Comparison of ENCODE assay signal across 23 mouse cellular contexts in the genomic region with DNA sequence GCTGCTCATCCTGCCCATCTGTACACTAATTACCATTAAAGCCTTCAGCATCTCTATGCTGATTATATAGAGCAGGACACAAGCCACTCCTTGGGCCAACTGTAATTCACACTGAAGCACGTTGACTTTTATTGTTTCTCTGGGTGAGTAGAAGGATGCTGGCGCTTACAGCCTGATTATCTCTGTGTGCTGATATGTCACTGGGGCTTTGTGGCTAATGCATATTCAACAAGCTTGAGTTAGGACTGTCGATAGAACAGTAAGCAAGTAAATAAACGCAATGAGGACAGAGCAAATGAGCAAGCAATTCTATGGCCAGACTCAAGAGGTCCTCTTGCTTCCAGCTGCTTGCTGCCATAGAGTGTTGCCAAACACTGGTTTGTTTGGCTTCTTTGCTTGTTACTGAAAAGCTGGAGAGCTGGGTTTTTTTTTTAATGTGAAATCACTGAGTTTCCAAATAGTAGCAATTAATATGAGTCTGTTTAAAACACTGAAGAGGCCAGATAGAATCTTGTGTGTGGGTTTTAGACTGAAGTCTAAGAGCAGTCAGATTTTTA.
DNase-seq lines count a peak whose midpoint lies in the region; ATAC-seq and TF ChIP-seq lines count a peak whose summit lies in the region.
"Had no signal": no experiment of that assay in that cellular context is flagged by ENCODE, and none has a peak within 500 bp of the region (broad histone marks: within the 10 kb centered on the region; RNA-seq: fewer than 3 reads in every experiment).

No protein-coding gene starts in this region.

- H3K36me3 ChIP-seq in forebrain, embryonic 16.5 days (ENCODE audit: control insufficient read depth, insufficient read depth): no peaks in the 10 kb centered on the region
- no peaks in the 10 kb centered on the region for H3K36me3 ChIP-seq in forebrain, embryonic 13.5 days (ENCODE audit: poor library complexity, severe bottlenecking)
- no peaks in the 10 kb centered on the region for H3K36me3 ChIP-seq in midbrain, postnatal 0 days (ENCODE audit: insufficient read depth, low read length)
- no peaks in the 10 kb centered on the region for H3K36me3 ChIP-seq in midbrain, embryonic 10.5 days
- H3K36me3 ChIP-seq: G1E; hindbrain, embryonic 15.5 days; limb, embryonic 13.5 days; liver, embryonic 15.5 days; midbrain, embryonic 12.5 days had no signal

- no peak overlapping the region for H3K4me2 ChIP-seq in forebrain, embryonic 16.5 days (ENCODE audit: low read length)
- H3K4me2 ChIP-seq in forebrain, embryonic 13.5 days: no peak overlapping the region
- H3K4me2 ChIP-seq in midbrain, postnatal 0 days (ENCODE audit: low read depth, low read length, poor library complexity, severe bottlenecking): no peak overlapping the region
- H3K4me2 ChIP-seq: heart, embryonic 11.5 days; hindbrain, embryonic 15.5 days; limb, embryonic 13.5 days; liver, embryonic 15.5 days; midbrain, embryonic 12.5 days had no signal

- TF ChIP-seq CTCF in layer of hippocampus, adult 2 months (conservative IDR thresholded peaks at IDR 0.05): 0 out of 2 replicates have a peak, but pooled peaks have one; percentile 14
- TF ChIP-seq CTCF in midbrain, postnatal 0 days (IDR thresholded peaks at IDR 0.05): no peak

- no peaks in the 10 kb centered on the region for H3K27me3 ChIP-seq in forebrain, embryonic 16.5 days (replicated peaks; ENCODE audit: control insufficient read depth, insufficient read depth, low read length)
- no peaks in the 10 kb centered on the region for H3K27me3 ChIP-seq in forebrain, embryonic 13.5 days
- no peaks in the 10 kb centered on the region for H3K27me3 ChIP-seq in midbrain, postnatal 0 days (ENCODE audit: insufficient read depth, low read length)
- no peaks in the 10 kb centered on the region for H3K27me3 ChIP-seq in midbrain, embryonic 10.5 days (ENCODE audit: low read depth, poor library complexity, severe bottlenecking)
- H3K27me3 ChIP-seq: hindbrain, embryonic 15.5 days; limb, embryonic 13.5 days; liver, embryonic 15.5 days; midbrain, embryonic 12.5 days had no signal

- H3K9me3 ChIP-seq in forebrain, embryonic 16.5 days (ENCODE audit: control insufficient read depth, low read length): no peaks in the 10 kb centered on the region
- no peaks in the 10 kb centered on the region for H3K9me3 ChIP-seq in forebrain, embryonic 13.5 days (replicated peaks)
- no peaks in the 10 kb centered on the region for H3K9me3 ChIP-seq in midbrain, postnatal 0 days (ENCODE audit: low read length)
- no peaks in the 10 kb centered on the region for H3K9me3 ChIP-seq in midbrain, embryonic 10.5 days (replicated peaks)
- H3K9me3 ChIP-seq: G1E; hindbrain, embryonic 15.5 days; limb, embryonic 13.5 days; liver, embryonic 15.5 days; midbrain, embryonic 12.5 days had no signal

- peaks cover 9% of the 10 kb centered on the region for H3K4me1 ChIP-seq in forebrain, embryonic 16.5 days (replicated peaks; ENCODE audit: control insufficient read depth, insufficient read depth, low read length)
- peaks cover 6% of the 10 kb centered on the region; the same call in 1 of the 2 replicates for H3K4me1 ChIP-seq in forebrain, embryonic 13.5 days
- H3K4me1 ChIP-seq in midbrain, postnatal 0 days (ENCODE audit: insufficient read depth, low read length): no peaks in the 10 kb centered on the region
- peaks cover 11% of the 10 kb centered on the region for H3K4me1 ChIP-seq in midbrain, embryonic 10.5 days
- H3K4me1 ChIP-seq: limb, embryonic 13.5 days; liver, embryonic 15.5 days; midbrain, embryonic 12.5 days had no signal

- ATAC-seq in forebrain, embryonic 16.5 days: peak; percentile 28; the same call in 1 of the 2 replicates
- ATAC-seq in forebrain, embryonic 13.5 days: no peak
- no peak for ATAC-seq in midbrain, postnatal 0 days (ENCODE audit: low FRiP score)

- H3K27ac ChIP-seq in forebrain, embryonic 16.5 days (ENCODE audit: low read length): peak overlapping the region; percentile 6; the same call in 1 of the 2 replicates
- H3K27ac ChIP-seq in forebrain, embryonic 13.5 days: no peak overlapping the region; the same call in 1 of the 2 replicates
- H3K27ac ChIP-seq in layer of hippocampus, adult 2 months: peak overlapping the region; percentile 58
- H3K27ac ChIP-seq in midbrain, postnatal 0 days (ENCODE audit: low read depth, low read length): no peak overlapping the region
- H3K27ac ChIP-seq in midbrain, embryonic 10.5 days (replicated peaks): no peak overlapping the region
- H3K27ac ChIP-seq: hindbrain, embryonic 15.5 days; kidney, postnatal 0 days; limb, embryonic 13.5 days; liver, embryonic 15.5 days; midbrain, embryonic 12.5 days had no signal

- DNase-seq in layer of hippocampus, adult 2 months (ENCODE audit: low spot score in 2 of 2): no peak
- DNase-seq in layer of hippocampus, postnatal 14 days (ENCODE audit: low spot score in 2 of 2): no peak
- peak; percentile 32 for DNase-seq in midbrain, postnatal 0 days (ENCODE audit: low spot score)
- DNase-seq in midbrain, embryonic 10.5 days (ENCODE audit: low spot score): no peak
- DNase-seq in gastrocnemius, postnatal 14 days: no peak
- DNase-seq: adrenal gland, postnatal 36 days; cerebellum, adult 18-20 months; cerebellum, postnatal 25 days; embryo, embryonic 11 days; heart, postnatal 10 days; kidney, adult 18-20 months; layer of hippocampus, postnatal 36 days; spleen, adult 18-20 months; thymus, postnatal 36 days had no signal

- H3K4me3 ChIP-seq in forebrain, embryonic 16.5 days (replicated peaks; ENCODE audit: low read length): no peak overlapping the region
- H3K4me3 ChIP-seq in forebrain, embryonic 13.5 days: no peak overlapping the region
- H3K4me3 ChIP-seq in layer of hippocampus, adult 2 months: no peak overlapping the region
- no peak overlapping the region for H3K4me3 ChIP-seq in midbrain, postnatal 0 days (ENCODE audit: low read depth, low read length)
- no peak overlapping the region for H3K4me3 ChIP-seq in midbrain, embryonic 10.5 days
- H3K4me3 ChIP-seq: hindbrain, embryonic 15.5 days; limb, embryonic 13.5 days; liver, embryonic 15.5 days; midbrain, embryonic 12.5 days had no signal

- 39% methylated on average over 4 of the region's 4 CpGs for WGBS in forebrain, embryonic 16.5 days
- WGBS in forebrain, embryonic 13.5 days: 54% methylated on average over 4 of the region's 4 CpGs
- WGBS in midbrain, postnatal 0 days: 45% methylated on average over 4 of the region's 4 CpGs
- whole genome bisulfite sequencing in midbrain, embryonic 10.5 days: 86% methylated on average over 4 of the region's 4 CpGs

- no peak overlapping the region for H3K9ac ChIP-seq in forebrain, embryonic 16.5 days (replicated peaks; ENCODE audit: low read depth, low read length)
- no peak overlapping the region for H3K9ac ChIP-seq in forebrain, embryonic 13.5 days
- no peak overlapping the region for H3K9ac ChIP-seq in midbrain, postnatal 0 days (replicated peaks; ENCODE audit: low read length, poor library complexity, severe bottlenecking)
- H3K9ac ChIP-seq: hindbrain, embryonic 15.5 days; limb, embryonic 13.5 days; liver, embryonic 15.5 days; midbrain, embryonic 12.5 days had no signal

- intact Hi-C loops in gastrocnemius, postnatal 14 days (cut with DNase I; ENCODE audit: low total_unique reads): no loop called here

Comparison
In these comparisons a context has a peak if more than half of its experiments do, and no peak if none do; other contexts are left out.
1. H3K27ac ChIP-seq: peak in forebrain, embryonic 16.5 days (single experiment) and layer of hippocampus, adult 2 months (single experiment); none in forebrain, embryonic 13.5 days (single experiment), midbrain, postnatal 0 days (single experiment) and midbrain, embryonic 10.5 days (single experiment).